Mouse (Mus musculus) liver, postnatal 0 days (tissue): ENCODE data around the gene Hcar1. TPM values are rescaled to one million over a fixed set of nuclear protein-coding genes. Genes with fewer than 3 reads are reported as not detected.

Source experiments
- ATAC-seq: fragments of 200-750 bp; cut with Nextera tagmentation; 2 replicates; pipeline ENCODE4 v1.8.0; 2017; ENCODE audit warnings: mild to moderate bottlenecking, moderate library complexity
- DNase-seq: peaks from one replicate; pipeline ENCODE4 v3.0.0-alpha.2; 2016
- H3K27ac ChIP-seq: fragments of 300-500 bp; sonication (generic); 2 replicates; pipeline ENCODE4 v1.5.1; 2014; ENCODE audit warnings: antibody characterized with exemption, moderate library complexity, mild to moderate bottlenecking, low read depth
- H3K27me3 ChIP-seq: fragments of 300-500 bp; sonication (generic); 2 replicates; pipeline ENCODE4 v1.6.1; 2014; ENCODE audit warnings: low read length, control low read depth, mixed read lengths; ENCODE audit not compliant: insufficient read depth
- H3K36me3 ChIP-seq: fragments of 300-500 bp; sonication (generic); replicated peaks from 2 replicates; pipeline ENCODE4 v1.6.1; 2014; ENCODE audit warnings: mild to moderate bottlenecking, control low read depth, low read length, moderate library complexity, mixed read lengths; ENCODE audit not compliant: insufficient read depth
- H3K4me1 ChIP-seq: fragments of 300-500 bp; sonication (generic); 2 replicates; pipeline ENCODE4 v1.6.1; 2014; ENCODE audit warnings: antibody characterized with exemption, mild to moderate bottlenecking, control low read depth; ENCODE audit not compliant: insufficient read depth
- H3K4me2 ChIP-seq: fragments of 300-500 bp; sonication (generic); 2 replicates; pipeline ENCODE4 v1.6.1; 2014; ENCODE audit warnings: low read depth, mild to moderate bottlenecking, low read length, moderate library complexity, mixed read lengths
- H3K4me3 ChIP-seq: fragments of 300-500 bp; sonication (generic); 2 replicates; pipeline ENCODE4 v1.5.1; 2014; ENCODE audit warnings: low read depth, low read length
- H3K9ac ChIP-seq: fragments of 300-500 bp; sonication (generic); replicated peaks from 2 replicates; pipeline ENCODE4 v1.6.1; 2014; ENCODE audit warnings: mild to moderate bottlenecking, moderate library complexity
- H3K9me3 ChIP-seq: fragments of 300-500 bp; sonication (generic); 2 replicates; pipeline ENCODE4 v1.6.1; 2016; ENCODE audit warnings: mild to moderate bottlenecking, control low read depth, low read length, mixed read lengths
- CTCF ChIP-seq: sonication (generic); IDR thresholded peaks from 2 replicates; pipeline ENCODE4 v1.5.1; 2016; ENCODE audit warnings: antibody characterized with exemption, low read depth
- EP300 ChIP-seq: IDR thresholded peaks from 2 replicates; pipeline ENCODE4 v1.6.1; 2016; ENCODE audit warnings: antibody characterized with exemption, low read depth, mild to moderate bottlenecking
- WGBS: fragments of 180-500 bp; shearing (Covaris S2); extraction: QIAGEN DNeasy Blood & Tissue Kit; methylation state at CpG from one replicate; pipeline ENCODE4 v1.1.7; 2014; ENCODE audit not compliant: insufficient replicate concordance; 5-methylcytosine and 5-hydroxymethylcytosine counted together
- polyA plus RNA-seq: library from polyadenylated mRNA; unstranded; fragments of >200 nt; fragmentation: Nextera tagmentation; extraction: Ambion mirVana; gene quantifications from 2 replicates; pipeline ENCODE4 v1.2.1, GENCODE M21; 2015

The Hcar1 gene
- polyA plus RNA-seq, 1 experiment from 2014 or later, result 0.14 TPM

DNA sequence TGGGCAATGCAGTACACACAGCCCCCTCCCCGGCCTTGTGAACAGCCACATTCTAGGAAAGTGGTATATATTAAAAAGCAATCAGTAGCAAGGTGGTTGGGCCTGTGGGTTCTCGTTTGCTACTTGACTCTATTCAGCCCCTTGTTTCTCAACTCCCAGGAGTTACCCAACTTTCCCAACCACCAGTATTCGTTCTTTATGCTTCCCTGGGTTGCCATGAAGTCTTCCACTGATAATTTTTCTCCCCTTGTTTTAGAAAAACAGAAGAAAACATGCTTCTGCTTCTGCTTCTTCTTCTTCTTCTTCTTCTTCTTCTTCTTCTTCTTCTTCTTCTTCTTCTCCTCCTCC lies 36.9 kb downstream of the Hcar1 start:
- Histone ChIP-seq H3K27me3 (peaks cover 5% of the 10 kb centered on the region; the same call in 1 of the 2 replicates), H3K4me3 (no peak overlapping the region), H3K4me2 (no peak overlapping the region), H3K27ac (no peak overlapping the region), H3K4me1 (peaks cover 7% of the 10 kb centered on the region; the same call in 1 of the 2 replicates), H3K9ac (no peak overlapping the region), H3K36me3 (no peaks in the 10 kb centered on the region), H3K9me3 (no peaks in the 10 kb centered on the region)
- TF ChIP-seq EP300 (no peak), CTCF (no peak)
- ATAC-seq, result no peak
- 42% methylated on average over 3 of the region's 3 CpGs for WGBS
- no peak for DNase-seq

DNA sequence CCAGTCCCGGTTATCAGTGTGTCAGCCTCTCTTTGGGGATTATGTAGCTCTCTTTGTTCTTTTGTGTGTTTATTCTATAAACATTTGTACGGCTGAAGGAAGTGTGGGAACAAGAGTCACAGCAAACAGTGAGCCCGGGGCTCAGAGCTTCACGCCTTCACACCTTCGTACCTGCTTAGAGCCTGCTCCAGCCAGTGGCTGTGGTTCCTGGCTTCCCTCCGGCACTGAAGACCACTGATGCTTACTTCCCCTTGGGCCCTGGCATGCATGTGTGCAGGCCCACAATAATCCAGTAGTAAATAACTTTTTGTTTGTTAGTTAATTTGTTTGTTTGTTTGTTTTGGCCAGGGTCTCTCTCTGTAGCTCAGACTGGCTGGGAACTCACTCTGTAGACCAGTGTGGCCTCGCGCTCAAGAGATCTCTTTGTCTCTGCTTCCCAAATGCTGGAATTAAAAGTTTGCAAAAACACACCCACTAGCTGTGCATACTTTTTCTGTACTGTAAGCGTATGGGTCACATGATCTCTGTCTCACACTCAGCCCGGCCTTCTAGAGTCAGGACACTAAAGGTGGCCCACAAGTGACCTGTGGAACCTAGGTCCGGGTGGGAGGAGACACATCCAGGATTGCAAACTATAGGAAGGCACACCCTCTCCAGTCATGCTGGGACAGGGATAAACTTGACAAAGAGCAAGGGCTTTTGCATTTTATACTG lies 37.4 kb downstream of the Hcar1 start:
- 58% methylated on average over 11 of the region's 11 CpGs for WGBS
- H3K4me1 ChIP-seq, result peaks cover 7% of the 10 kb centered on the region; the same call in 1 of the 2 replicates
- TF ChIP-seq CTCF, result no peak
- TF ChIP-seq EP300, result no peak
- DNase-seq (no peak), ATAC-seq (no peak)
- 0 out of 2 replicates have a peak, but pooled peaks cover 3% of the 10 kb centered on the region for H3K27me3 ChIP-seq
- H3K27ac ChIP-seq, result no peak overlapping the region
- no peak overlapping the region for H3K4me3 ChIP-seq
- no peaks in the 10 kb centered on the region for H3K9me3 ChIP-seq
- H3K9ac ChIP-seq, result no peak overlapping the region
- H3K36me3 ChIP-seq, result no peaks in the 10 kb centered on the region
- H3K4me2 ChIP-seq, result no peak overlapping the region

DNA sequence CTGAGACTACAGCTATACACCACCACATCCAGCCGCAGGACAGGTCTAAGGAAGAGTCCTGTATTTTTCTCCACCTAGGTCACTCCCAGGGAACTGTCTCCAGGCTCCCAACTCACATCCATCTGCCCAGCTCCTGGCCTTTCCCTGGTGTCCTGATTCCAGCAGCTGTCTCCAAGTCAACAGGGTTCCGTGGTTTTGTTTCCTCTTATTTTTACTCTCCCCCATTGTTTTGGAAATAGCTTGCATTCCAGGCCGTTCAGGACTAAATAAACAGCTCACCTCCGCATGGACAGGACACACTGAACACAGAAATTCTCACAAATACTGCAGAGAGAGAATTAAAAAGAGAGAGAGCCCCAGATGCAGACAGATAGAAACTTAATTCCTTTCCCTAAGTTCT lies 42.4 kb downstream of the Hcar1 start:
- DNase-seq (no peak), ATAC-seq (no peak)
- H3K9me3 ChIP-seq, result no peaks in the 10 kb centered on the region
- H3K4me3 ChIP-seq, result no peak overlapping the region
- no peaks in the 10 kb centered on the region for H3K36me3 ChIP-seq
- no peak overlapping the region for H3K4me2 ChIP-seq
- TF ChIP-seq EP300, result no peak
- no peak for TF ChIP-seq CTCF
- peaks cover 2% of the 10 kb centered on the region; the same call in 1 of the 2 replicates for H3K4me1 ChIP-seq
- no peak overlapping the region for H3K27ac ChIP-seq
- H3K27me3 ChIP-seq, result no peaks in the 10 kb centered on the region
- WGBS, result 61% methylated on average over 4 of the region's 4 CpGs
- H3K9ac ChIP-seq, result no peak overlapping the region

DNA sequence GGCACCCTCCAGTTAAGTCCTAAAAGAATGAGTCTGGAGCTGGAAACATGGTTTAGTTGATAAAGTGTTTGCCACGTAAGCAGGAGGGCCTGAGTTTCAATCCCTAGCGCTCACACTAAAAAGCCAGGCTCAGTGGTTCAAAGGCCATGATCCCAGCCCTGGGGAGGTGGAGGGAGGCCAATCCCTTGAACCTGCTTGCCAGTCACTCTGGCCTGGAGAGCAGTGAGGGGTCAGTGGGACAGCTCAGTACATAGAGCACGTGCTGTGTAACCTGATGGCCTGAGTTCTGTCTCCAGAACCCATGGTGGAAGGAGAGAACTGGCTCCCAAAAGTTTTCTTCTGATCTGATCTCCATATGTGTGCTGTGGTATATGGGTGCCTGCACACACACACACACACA lies 45.0 kb downstream of the Hcar1 start:
- Histone ChIP-seq H3K4me3 (no peak overlapping the region), H3K27ac (no peak overlapping the region), H3K9me3 (no peaks in the 10 kb centered on the region), H3K4me1 (no peaks in the 10 kb centered on the region), H3K36me3 (no peaks in the 10 kb centered on the region), H3K4me2 (no peak overlapping the region), H3K9ac (no peak overlapping the region), H3K27me3 (no peaks in the 10 kb centered on the region)
- no peak for TF ChIP-seq CTCF
- DNase-seq (no peak), ATAC-seq (peak; percentile 61; the same call in 1 of the 2 replicates)
- 58% methylated on average over 3 of the region's 3 CpGs for WGBS

DNA sequence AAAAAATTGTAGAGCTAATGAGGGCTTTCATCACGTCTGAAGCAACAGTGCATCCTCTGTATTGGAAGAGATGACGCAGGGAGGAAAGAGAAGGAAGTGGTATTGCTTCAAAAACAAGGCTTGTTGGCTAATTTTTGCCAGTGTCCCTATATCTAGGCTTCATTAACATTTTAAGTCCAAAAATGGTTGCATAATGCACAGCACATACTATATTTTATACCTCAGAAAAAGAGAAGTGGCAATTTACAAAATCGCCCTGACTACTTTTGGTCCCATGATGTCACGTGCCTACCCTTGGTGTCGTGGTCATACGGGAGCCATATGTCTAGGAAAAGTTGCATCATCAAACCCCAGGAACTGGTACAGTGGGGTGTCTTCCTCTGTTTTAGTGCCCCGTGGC lies 47.5 kb downstream of the Hcar1 start:
- no peaks in the 10 kb centered on the region for H3K36me3 ChIP-seq
- ATAC-seq (peak; percentile 63), DNase-seq (peak; percentile 24)
- WGBS, result 50% methylated on average over 7 of the region's 7 CpGs
- no peak overlapping the region for H3K4me2 ChIP-seq
- H3K27me3 ChIP-seq, result no peaks in the 10 kb centered on the region
- no peak overlapping the region for H3K4me3 ChIP-seq
- TF ChIP-seq EP300 (0 out of 2 replicates have a peak, but pooled peaks have one; percentile 53), CTCF (no peak)
- no peaks in the 10 kb centered on the region for H3K9me3 ChIP-seq
- no peak overlapping the region for H3K9ac ChIP-seq
- H3K4me1 ChIP-seq, result no peaks in the 10 kb centered on the region
- 0 out of 2 replicates have a peak overlapping the region, but pooled peaks have one; percentile 55 for H3K27ac ChIP-seq

DNA sequence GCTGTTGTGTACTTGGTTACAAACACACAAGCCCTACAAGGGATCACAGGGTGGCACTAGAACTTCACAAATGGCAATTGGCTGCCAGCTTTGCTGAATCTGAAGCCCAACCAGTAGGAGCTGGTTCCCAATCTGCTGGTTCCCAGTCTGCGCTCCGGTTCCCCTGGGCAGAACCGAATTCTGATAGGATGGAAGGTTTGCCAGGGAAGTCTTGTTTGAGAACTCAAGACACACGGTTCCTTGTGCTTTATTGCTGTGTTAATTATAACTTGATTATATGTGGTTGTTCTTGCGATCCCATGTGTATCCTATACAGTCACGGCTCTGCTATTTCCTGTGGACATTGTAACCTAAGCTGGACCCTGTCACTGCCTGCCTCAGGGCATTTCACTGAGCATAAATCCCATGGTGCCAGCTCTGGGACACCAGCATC lies 52.1 kb downstream of the Hcar1 start:
- DNase-seq, result peak; percentile 32
- H3K27me3 ChIP-seq, result no peaks in the 10 kb centered on the region
- no peak overlapping the region for H3K4me3 ChIP-seq
- no peak overlapping the region for H3K9ac ChIP-seq
- no peaks in the 10 kb centered on the region for H3K36me3 ChIP-seq
- H3K27ac ChIP-seq, result no peak overlapping the region
- H3K4me1 ChIP-seq, result no peaks in the 10 kb centered on the region
- 75% methylated on average over 6 of the region's 6 CpGs for WGBS
- H3K4me2 ChIP-seq, result no peak overlapping the region
- TF ChIP-seq CTCF (peak; percentile 66), EP300 (no peak)
- ATAC-seq, result peak; percentile 44; the same call in 1 of the 2 replicates
- H3K9me3 ChIP-seq, result no peaks in the 10 kb centered on the region

Other genes with a start within 250 kb of the Hcar1 start
- 10.1 and 12.2 TPM in 2 replicates for gene Clip1, start 195.4 kb downstream of the Hcar1 start, polyA plus RNA-seq
- 19.3 and 23.7 TPM in 2 replicates for gene Zcchc8, start 158.9 kb downstream of the Hcar1 start, polyA plus RNA-seq
- 32.5 and 40.7 TPM in 2 replicates for gene Rsrc2, start 130.6 kb downstream of the Hcar1 start, polyA plus RNA-seq
- gene Kntc1, start 130.3 kb downstream of the Hcar1 start, polyA plus RNA-seq, result 7.5 and 7.6 TPM in 2 replicates
- gene Hcar2, start 14.5 kb downstream of the Hcar1 start, polyA plus RNA-seq, result 0.15 and 0.22 TPM in 2 replicates
- 54.1 and 61.1 TPM in 2 replicates for gene Denr, start 27.2 kb upstream of the Hcar1 start, polyA plus RNA-seq
- gene Gm43518, start 47.4 kb upstream of the Hcar1 start, polyA plus RNA-seq, result 0.41 and 0.67 TPM in 2 replicates
- gene Ccdc62, start 50.7 kb upstream of the Hcar1 start, polyA plus RNA-seq, result 3.1 and 3.2 TPM in 2 replicates
- 10.1 and 13.5 TPM in 2 replicates for gene Hip1r, start 93.6 kb upstream of the Hcar1 start, polyA plus RNA-seq
- 16.4 and 17.6 TPM in 2 replicates for gene Vps37b, start 152.2 kb upstream of the Hcar1 start, polyA plus RNA-seq
- gene Abcb9, start 215.8 kb upstream of the Hcar1 start, polyA plus RNA-seq, result 3.7 and 3.8 TPM in 2 replicates
- 14.9 and 16.8 TPM in 2 replicates for gene Ogfod2, start 232.3 kb upstream of the Hcar1 start, polyA plus RNA-seq
- gene Arl6ip4, start 236.1 kb upstream of the Hcar1 start, polyA plus RNA-seq, result 53.9 and 54.3 TPM in 2 replicates